Mouse (Mus musculus) induced T-regulatory cell, adult 2 months (primary cell): Measurements from ENCODE around the gene Pax2.

Experiments
- DNase-seq: peaks from one replicate; pipeline ENCODE4 v3.0.0-alpha.2; 2012; ENCODE audit warnings: low read depth

The Pax2 gene

GRCm38 (mm10) chr19:44755693-44756420 lies at the start of gene Pax2:
Gene Pax2, plus strand, starts transcription at chr19:44756045.
- DNase-seq = no peak

GRCm38 (mm10) chr19:44708885-44709284 lies 47.0 kb upstream of the Pax2 start:
- no peak for DNase-seq

DNA sequence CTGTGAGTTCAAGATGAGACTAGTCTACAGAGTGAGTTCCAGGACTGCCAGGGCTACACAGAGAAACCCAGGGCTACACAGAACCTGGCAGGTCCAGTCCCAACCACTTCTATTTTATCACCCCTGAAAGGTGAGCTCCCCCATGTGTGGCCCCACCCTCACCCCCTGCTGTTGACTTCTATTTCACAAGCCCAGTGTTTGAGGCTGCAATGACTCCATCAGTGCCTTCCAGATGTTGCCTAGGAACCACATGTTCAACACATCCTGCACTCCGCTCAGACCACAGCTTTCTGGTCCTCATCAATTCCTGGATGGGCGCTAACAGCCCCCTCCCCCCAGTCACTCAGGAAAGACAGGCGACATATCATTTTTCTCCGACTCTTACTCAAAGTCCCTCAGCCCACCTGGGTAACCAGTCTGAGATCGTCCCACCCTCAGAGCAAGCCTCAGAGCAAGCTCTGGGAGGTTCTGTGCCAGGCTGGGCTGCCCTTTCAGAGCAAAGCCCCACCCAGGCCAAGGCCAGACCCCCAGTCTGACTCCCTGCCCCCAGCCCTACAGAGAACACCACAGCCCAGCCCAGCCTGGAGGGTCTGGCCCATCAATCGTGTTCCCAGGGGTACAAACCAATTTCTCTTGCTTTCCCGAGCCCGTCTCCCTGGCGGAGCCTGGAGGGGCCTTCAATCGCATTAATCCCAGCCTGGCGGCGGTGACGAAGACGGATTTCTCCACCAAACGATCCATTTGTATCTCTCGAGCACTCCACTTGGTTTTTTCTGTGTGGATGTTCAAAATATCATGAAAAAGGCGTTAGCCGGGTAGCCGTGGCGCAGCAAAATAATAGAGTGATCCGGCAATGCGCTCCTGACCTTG lies 38.9 kb upstream of the Pax2 start:
- no peak for DNase-seq

GRCm38 (mm10) chr19:44719292-44720193 lies 36.3 kb upstream of the Pax2 start:
- DNase-seq = no peak

GRCm38 (mm10) chr19:44720194-44720521 lies 35.7 kb upstream of the Pax2 start:
- DNase-seq = no peak

- DNase-seq = no peak
Observed at GRCm38 (mm10) chr19:44723611-44724440, 32.0 kb upstream of the Pax2 start.

- peak; percentile 42 for DNase-seq
Observed at GRCm38 (mm10) chr19:44725951-44726791, 29.7 kb upstream of the Pax2 start.

- DNase-seq = no peak
Observed at GRCm38 (mm10) chr19:44734116-44734515, 21.7 kb upstream of the Pax2 start.

GRCm38 (mm10) chr19:44734682-44735081 lies 21.2 kb upstream of the Pax2 start:
- DNase-seq = no peak

DNA sequence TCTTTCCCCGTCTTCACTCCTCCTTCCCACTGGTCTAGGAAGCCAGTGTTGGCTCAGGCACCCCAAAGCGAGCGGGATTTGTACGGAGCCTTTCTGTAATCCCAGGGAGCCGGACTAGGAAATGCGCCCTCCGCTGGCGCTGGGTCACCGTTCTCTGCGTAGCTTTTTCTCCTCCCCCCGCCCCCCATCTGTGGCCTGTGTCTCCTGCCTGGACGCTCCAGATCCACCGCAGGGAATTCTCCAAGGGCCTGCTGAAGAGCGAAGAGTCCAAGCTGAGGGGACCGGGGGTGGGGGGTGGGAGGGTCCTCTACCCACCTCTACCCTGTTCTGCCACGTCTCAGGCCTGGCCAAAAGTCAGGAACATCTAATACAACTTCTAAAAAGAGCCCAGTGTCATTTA lies 15.5 kb upstream of the Pax2 start:
- no peak for DNase-seq

- DNase-seq = no peak
Observed at GRCm38 (mm10) chr19:44741091-44741763, 14.6 kb upstream of the Pax2 start.

GRCm38 (mm10) chr19:44741764-44742127 lies 14.1 kb upstream of the Pax2 start:
- DNase-seq = no peak

DNA sequence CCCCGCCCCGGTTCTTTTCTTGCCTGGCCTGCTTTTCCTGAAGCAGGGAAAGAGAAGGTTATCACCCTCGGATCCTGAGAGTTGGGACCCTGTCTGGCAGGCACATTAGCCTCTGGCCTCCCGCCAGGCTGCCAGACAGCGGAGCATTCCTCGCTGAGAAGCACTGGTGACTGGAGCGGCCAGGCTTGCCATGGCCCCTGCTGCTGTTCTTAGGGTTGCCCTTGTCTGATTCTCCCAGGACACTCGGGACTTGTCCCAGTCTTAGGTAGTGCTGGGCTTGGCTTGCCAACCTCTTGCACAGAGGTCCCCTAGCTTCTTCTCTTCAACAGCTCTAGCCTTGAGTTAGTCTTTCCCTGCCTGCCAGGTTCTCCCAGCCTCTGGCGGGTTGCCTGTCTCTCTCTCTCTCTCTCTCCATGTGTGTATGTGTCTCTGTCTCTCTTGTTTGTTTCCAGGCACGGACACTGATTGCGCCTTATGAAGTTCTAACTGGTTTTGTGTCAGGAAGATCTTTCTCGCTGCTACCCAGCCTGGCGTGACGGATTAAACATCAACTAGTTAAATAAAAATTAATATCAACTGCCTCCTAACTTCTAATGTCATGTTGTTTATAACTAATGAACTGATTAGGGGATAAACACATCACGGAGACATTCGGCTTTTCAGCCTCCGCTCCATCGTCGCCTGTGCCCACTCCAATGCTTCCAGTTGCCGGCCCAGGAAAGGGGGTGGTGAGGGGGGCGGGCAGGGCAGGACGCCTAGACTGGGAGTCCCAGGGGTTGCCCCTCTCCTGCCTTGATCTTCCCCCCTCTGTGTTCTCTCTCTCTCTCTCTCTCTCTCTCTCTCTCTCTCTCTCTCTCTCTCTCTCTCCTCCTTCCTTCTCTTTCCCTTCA lies 13.5 kb upstream of the Pax2 start:
- no peak for DNase-seq

DNA sequence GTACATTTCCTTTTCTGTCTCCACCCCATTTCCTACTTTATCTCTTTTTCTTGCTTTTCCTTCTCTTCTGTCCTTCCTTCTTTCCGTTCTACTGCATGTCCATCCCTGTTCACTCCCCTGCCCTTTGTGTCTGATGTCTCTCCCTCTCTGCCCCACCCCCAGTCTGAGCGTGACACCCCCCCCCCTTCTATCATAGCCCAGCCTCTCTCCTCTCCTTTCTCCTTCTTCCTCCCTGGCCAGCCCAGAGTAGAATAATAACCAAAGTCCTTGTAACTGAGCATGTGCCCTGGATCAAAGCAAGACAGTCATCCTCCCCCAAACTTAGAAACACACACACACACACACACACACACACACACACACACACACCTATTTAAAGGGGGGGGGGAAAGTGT lies 12.8 kb upstream of the Pax2 start:
- DNase-seq = no peak

GRCm38 (mm10) chr19:44743961-44744520 lies 11.8 kb upstream of the Pax2 start:
- DNase-seq = no peak

DNA sequence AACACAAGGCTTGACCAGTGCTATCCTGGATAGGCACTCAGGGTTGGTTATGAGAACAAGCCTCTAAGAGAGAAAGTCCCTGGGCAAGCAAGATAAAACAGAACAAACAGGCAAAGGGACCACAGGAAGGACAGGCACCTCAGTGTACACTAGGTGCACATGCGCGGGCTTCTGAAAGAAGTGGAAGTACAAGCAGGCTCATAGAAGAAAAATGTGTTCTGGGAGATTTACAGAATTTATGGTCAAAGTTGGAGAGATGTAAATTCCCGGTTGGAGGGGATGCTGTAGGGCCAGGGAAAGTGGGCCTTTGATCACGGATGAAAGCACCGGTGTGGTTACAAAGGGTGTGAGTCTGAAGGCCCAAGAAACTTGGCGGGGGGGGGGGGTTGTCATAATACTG lies 10.1 kb upstream of the Pax2 start:
- no peak for DNase-seq

DNA sequence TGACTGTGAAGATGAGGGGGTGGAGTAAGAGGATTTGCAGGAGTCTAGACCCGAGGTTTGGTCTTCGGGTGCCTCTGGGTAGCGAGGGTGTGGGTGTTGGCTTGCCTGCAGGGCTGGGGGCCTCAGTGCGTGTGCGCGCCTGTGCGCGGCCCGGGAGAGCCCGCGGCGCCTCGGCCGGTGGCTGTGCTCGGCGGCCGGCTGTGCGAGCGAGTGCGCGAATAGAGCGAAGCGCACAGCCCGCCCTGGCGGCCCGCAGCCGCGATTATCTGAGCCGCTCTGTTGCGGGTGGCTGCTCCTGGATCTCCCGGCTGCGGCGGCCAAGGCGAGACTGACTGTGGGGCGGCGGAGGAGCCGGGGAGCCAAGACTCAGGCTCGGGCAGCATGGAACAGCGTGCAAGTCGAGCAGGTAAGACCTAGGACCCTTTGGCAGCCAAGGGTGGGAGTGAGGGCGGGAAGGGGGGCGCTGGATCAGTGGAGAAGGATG lies 9.3 kb upstream of the Pax2 start:
- DNase-seq = no peak

DNA sequence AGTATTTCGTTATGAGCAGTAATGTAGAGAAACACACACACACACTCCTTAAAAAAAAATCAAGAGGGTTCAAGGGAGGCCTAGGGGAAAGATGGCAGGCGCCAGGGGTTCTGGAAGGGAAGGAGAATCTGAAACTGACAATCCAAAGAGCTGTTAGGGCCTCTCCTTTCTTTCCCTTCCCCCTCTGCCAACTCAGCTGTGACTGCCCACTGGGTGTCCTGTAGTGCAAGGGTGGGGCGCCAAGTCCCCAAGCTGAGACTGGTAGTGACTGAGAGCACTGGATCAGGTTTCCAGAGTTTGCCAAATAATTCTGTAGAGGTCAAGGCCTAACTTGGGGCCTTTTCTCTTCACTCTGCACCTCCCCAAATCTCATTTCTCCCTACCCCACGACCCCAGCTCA lies 8.4 kb upstream of the Pax2 start:
- no peak for DNase-seq

DNA sequence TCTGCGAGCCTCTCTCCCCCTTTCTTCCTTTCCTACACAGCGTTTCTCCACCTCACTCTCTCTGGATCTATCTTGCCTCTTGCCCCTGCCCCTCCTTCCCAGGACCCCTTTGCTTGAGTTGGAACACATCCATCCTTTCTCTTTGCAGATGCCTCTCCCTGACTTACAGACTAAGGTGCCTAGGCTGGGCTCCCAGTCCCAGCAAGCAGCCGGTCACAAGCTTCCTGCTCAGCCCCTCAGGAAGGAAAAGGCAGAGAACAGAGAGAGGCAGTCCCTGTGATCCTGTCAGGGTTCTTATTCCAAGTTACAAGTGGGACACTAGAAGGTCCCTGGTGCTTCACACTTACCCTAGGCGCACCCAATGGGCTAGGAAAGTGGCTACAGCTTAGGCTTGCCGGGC lies 7.6 kb upstream of the Pax2 start:
- DNase-seq = no peak
